Mouse (Mus musculus) testis, adult 2 months (tissue): Measurements from ENCODE around the gene Slc19a3.

Experiments
- CTCF ChIP-seq: fragments of 200-500 bp; IDR thresholded peaks from 2 replicates; pipeline ENCODE4 v1.5.1; 2012; ENCODE audit warnings: low read depth, mild to moderate bottlenecking, inconsistent platforms, low read length, moderate library complexity; ENCODE audit not compliant: control insufficient read depth, insufficient read depth, insufficient replicate concordance
- POLR2A ChIP-seq: fragments of 200-500 bp; IDR thresholded peaks from 2 replicates; pipeline ENCODE4 v1.6.1; 2012; ENCODE audit warnings: low read depth, mild to moderate bottlenecking, inconsistent platforms, low read length, moderate library complexity; ENCODE audit not compliant: control insufficient read depth

GRCm38 (mm10) chr1:83084790-83085189, 46.5 kb upstream of the Slc19a3 start:
- TF ChIP-seq CTCF (no peak), POLR2A (no peak)
